Mouse (Mus musculus) activated CD4-positive, CD25-positive, alpha-beta regulatory T cell, adult 4 months (primary cell): ENCODE results near the gene Wdr24. TPM values are rescaled to one million over a fixed set of nuclear protein-coding genes. Genes with fewer than 3 reads are reported as not detected.

ENCODE experiments used
- polyA plus RNA-seq, 2 experiments: library from polyadenylated mRNA; unstranded; fragments of 100-300 nt; shearing (Covaris generic); gene quantifications; one replicate each; pipeline ENCODE4 v1.2.1; 2017

The Wdr24 gene
- polyA plus RNA-seq, 2 experiments from 2014 or later, result 11.9 to 17.9 TPM

Other genes with a start within 250 kb of the Wdr24 start
- gene Lmf1, start 244.5 kb upstream of the Wdr24 start, polyA plus RNA-seq, result 10 to 100 TPM; 12.1 to 16.7 TPM
- not detected for gene Gng13, start 106.5 kb upstream of the Wdr24 start, polyA plus RNA-seq
- 1 to 10 TPM; 4.0 to 6.7 TPM for gene Chtf18, start 96.2 kb upstream of the Wdr24 start, polyA plus RNA-seq
- gene Rpusd1, start 96.0 kb upstream of the Wdr24 start, polyA plus RNA-seq, result 10 to 100 TPM in 1 of 2 experiments, 1 to 10 TPM in 1; 9.3 to 10.3 TPM
- gene Mslnl, start 87.6 kb upstream of the Wdr24 start, polyA plus RNA-seq, result under 1 TPM in 1 of 2 experiments, not detected in 1; 0.18 TPM
- not detected for gene Msln, start 69.2 kb upstream of the Wdr24 start, polyA plus RNA-seq
- 10 to 100 TPM; 15.6 to 20.9 TPM for gene Narfl, start 49.9 kb upstream of the Wdr24 start, polyA plus RNA-seq
- gene Haghl, start 38.0 kb upstream of the Wdr24 start, polyA plus RNA-seq, result 10 to 100 TPM; 27.2 to 30.3 TPM
- under 1 TPM in 1 of 2 experiments, not detected in 1; 0.62 TPM for gene Ccdc78, start 37.0 kb upstream of the Wdr24 start, polyA plus RNA-seq
- gene Fam173a, start 30.7 kb upstream of the Wdr24 start, polyA plus RNA-seq, result 100 to 1,000 TPM; 196 to 238 TPM
- gene AC134908.4, start 28.0 kb upstream of the Wdr24 start, polyA plus RNA-seq, result not detected
- gene Metrn, start 26.5 kb upstream of the Wdr24 start, polyA plus RNA-seq, result 1 to 10 TPM; 2.2 to 4.6 TPM
- under 1 TPM in 1 of 2 experiments, not detected in 1; 0.16 TPM for gene Fbxl16, start 14.5 kb upstream of the Wdr24 start, polyA plus RNA-seq
- gene Jmjd8, start 5.2 kb downstream of the Wdr24 start, polyA plus RNA-seq, result 10 to 100 TPM; 11.4 to 21.9 TPM
- 10 to 100 TPM; 68.3 to 85.7 TPM for gene Stub1, start 9.8 kb downstream of the Wdr24 start, polyA plus RNA-seq
- gene Rhbdl1, start 13.7 kb downstream of the Wdr24 start, polyA plus RNA-seq, result 1 to 10 TPM in 1 of 2 experiments, not detected in 1; 1.1 TPM
- gene Gm20683, start 18.1 kb downstream of the Wdr24 start, polyA plus RNA-seq, result 1 to 10 TPM in 1 of 2 experiments, not detected in 1; 1.1 TPM
- 10 to 100 TPM; 18.4 to 29.8 TPM for gene Rhot2, start 21.2 kb downstream of the Wdr24 start, polyA plus RNA-seq
- 1 to 10 TPM; 3.8 to 8.3 TPM for gene Wdr90, start 37.9 kb downstream of the Wdr24 start, polyA plus RNA-seq
- gene Mcrip2, start 45.1 kb downstream of the Wdr24 start, polyA plus RNA-seq, result 1 to 10 TPM; 2.2 to 6.9 TPM
- 100 to 1,000 TPM in 1 of 2 experiments, 10 to 100 TPM in 1; 88.3 to 119 TPM for gene Mettl26, start 51.4 kb downstream of the Wdr24 start, polyA plus RNA-seq
- under 1 TPM; 0.48 to 0.82 TPM for gene Wfikkn1, start 57.2 kb downstream of the Wdr24 start, polyA plus RNA-seq
- 1 to 10 TPM; 5.1 to 5.6 TPM for gene Rab40c, start 96.1 kb downstream of the Wdr24 start, polyA plus RNA-seq
- gene Pigq, start 121.3 kb downstream of the Wdr24 start, polyA plus RNA-seq, result 10 to 100 TPM; 19.0 to 26.6 TPM
- gene Nhlrc4, start 121.3 kb downstream of the Wdr24 start, polyA plus RNA-seq, result not detected
- not detected for gene A930017K11Rik, start 128.9 kb downstream of the Wdr24 start, polyA plus RNA-seq
- 1 to 10 TPM; 5.2 to 7.1 TPM for gene Capn15, start 162.2 kb downstream of the Wdr24 start, polyA plus RNA-seq
- 1 to 10 TPM; 2.4 to 2.7 TPM for gene Rab11fip3, start 245.9 kb downstream of the Wdr24 start, polyA plus RNA-seq